Mouse (Mus musculus): ENCODE measurements around the gene Gpa33. TPM values are rescaled to one million over a fixed set of nuclear protein-coding genes. Genes with fewer than 3 reads are reported as not detected.

Gpa33 gene
- polyA plus RNA-seq, 1 experiment from 2014 or later = 34.3 TPM

DNA sequence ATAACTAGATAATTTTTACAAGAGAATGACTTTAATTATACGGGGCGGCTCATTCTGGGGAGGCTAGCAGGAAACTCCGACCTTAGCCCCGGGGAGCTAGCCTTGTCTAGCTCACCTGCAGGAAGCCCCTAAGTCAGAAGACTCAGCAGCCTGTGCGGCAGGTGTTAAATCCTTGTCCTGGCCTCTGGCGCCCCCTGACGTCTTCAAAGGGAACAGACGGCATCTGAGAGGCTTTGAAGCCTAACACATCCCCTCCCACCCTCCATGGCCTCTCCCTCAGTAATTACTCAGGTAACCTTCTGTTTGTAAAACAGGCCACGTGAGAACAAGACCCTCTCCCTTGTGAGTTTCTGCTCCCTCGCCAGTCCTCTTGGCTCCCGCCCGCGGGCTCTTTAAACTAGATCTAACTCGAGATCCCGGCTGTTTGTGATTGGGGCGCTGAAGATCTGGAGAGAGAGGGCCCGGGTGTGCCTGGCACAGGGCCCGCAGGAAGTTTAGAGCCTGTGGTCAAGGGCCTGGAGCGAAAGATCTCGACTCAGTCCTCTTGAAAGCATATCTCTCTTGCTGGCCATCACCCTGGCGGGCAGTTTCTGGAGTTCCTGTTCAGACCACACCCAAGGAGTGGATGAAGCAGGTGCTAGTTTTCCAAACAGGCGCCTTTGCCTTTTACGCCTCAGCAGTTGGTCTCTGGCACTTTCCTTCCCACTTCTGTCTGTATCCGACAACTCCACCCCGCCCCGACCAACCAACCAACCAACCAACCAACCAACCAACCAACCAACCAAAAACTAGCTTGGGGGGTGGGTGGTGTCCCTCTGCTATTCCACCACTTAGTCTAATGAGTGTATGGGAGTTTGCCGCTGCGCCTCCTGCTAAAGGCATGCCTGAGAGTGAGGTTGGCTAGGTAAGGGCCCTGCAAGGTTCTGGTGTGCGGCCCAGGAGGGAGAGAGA is 24.4 kb downstream of the Gpa33 start:
- Histone ChIP-seq H3K4me1 (replicated peaks; ENCODE audit: control insufficient read depth, insufficient read depth) (peaks cover 4% of the 10 kb centered on the region; the same call in 1 of the 2 replicates), H3K9me3 (ENCODE audit: control insufficient read depth, low read length) (no peaks in the 10 kb centered on the region), H3K9ac (ENCODE audit: low read length) (peak overlapping the region; percentile 23; the same call in 1 of the 2 replicates), H3K27me3 (ENCODE audit: control insufficient read depth, insufficient read depth, low read length) (no peaks in the 10 kb centered on the region), H3K4me3 (ENCODE audit: low read depth, low read length) (no peak overlapping the region), H3K36me3 (ENCODE audit: control insufficient read depth, insufficient read depth, low read length) (no peaks in the 10 kb centered on the region), H3K27ac (replicated peaks) (no peak overlapping the region), H3K4me2 (replicated peaks; ENCODE audit: low read depth) (peak overlapping the region; percentile 44)
- no peak for TF ChIP-seq EP300 (optimal IDR thresholded peaks at IDR 0.05)
- TF ChIP-seq CTCF (IDR thresholded peaks at IDR 0.05; ENCODE audit: low read depth) = peak; percentile 94
- DNase-seq (ENCODE audit: low spot score) (peak; percentile 84), ATAC-seq (ENCODE audit: low FRiP score, low TSS enrichment) (peak; percentile 61)
- 6% methylated on average over 29 of the region's 29 CpGs for WGBS

DNA sequence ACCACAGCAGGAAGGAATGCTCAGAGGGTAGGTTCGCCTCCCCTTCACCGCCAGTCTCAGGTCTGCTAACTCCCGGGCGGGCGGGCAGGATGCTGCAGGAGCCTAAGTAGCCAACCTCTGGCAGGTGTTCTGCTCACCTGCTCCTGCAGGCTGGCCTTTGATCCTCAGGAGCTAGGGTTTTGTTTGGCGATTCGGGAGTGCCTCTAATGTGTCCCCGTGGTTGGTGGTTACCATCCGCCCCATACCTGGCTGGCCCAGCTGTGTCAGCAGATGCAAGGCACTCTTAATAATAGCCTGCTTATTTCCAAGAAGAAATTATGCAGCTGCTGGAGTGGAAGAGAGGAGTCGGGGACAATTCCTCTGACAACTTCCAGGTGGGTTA is 25.1 kb downstream of the Gpa33 start:
- Histone ChIP-seq H3K4me3 (ENCODE audit: low read depth, low read length) (no peak overlapping the region), H3K36me3 (ENCODE audit: control insufficient read depth, insufficient read depth, low read length) (no peaks in the 10 kb centered on the region), H3K4me2 (replicated peaks; ENCODE audit: low read depth) (no peak overlapping the region), H3K4me1 (replicated peaks; ENCODE audit: control insufficient read depth, insufficient read depth) (peaks cover 4% of the 10 kb centered on the region; the same call in 1 of the 2 replicates), H3K9ac (ENCODE audit: low read length) (no peak overlapping the region), H3K27me3 (ENCODE audit: control insufficient read depth, insufficient read depth, low read length) (no peaks in the 10 kb centered on the region), H3K9me3 (ENCODE audit: control insufficient read depth, low read length) (no peaks in the 10 kb centered on the region), H3K27ac (replicated peaks) (no peak overlapping the region)
- ATAC-seq (ENCODE audit: low FRiP score, low TSS enrichment) = peak; percentile 60
- TF ChIP-seq EP300 (optimal IDR thresholded peaks at IDR 0.05) = no peak
- no peak for TF ChIP-seq CTCF (IDR thresholded peaks at IDR 0.05; ENCODE audit: low read depth)
- peak; percentile 43 for DNase-seq (ENCODE audit: low spot score)
- 25% methylated on average over 10 of the region's 10 CpGs for WGBS

DNA sequence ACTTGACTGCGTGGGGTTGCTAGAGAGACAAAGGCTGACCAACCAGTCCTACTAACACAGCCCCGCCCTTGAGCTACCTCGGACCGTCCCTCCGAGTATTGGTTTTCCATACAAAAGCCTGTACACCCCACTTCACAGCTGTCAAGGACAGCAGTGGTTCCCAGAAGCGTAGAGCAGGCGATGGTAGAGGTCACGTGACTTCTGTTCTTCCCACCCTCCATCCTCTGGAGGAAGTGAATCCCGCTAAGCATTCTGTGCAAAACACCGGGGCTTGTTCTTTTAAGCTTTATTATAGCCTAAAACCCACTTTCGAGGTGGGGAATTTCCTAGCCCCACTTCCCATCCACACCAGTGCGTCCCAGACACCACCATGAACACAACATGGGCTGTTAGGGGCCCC is 27.7 kb downstream of the Gpa33 start:
- H3K4me2 ChIP-seq (replicated peaks; ENCODE audit: low read depth) = no peak overlapping the region
- DNase-seq (ENCODE audit: low spot score) = no peak
- no peak for TF ChIP-seq EP300 (optimal IDR thresholded peaks at IDR 0.05)
- no peak for TF ChIP-seq CTCF (IDR thresholded peaks at IDR 0.05; ENCODE audit: low read depth)
- no peaks in the 10 kb centered on the region for H3K9me3 ChIP-seq (ENCODE audit: control insufficient read depth, low read length)
- H3K4me1 ChIP-seq (replicated peaks; ENCODE audit: control insufficient read depth, insufficient read depth) = peaks cover 4% of the 10 kb centered on the region; the same call in 1 of the 2 replicates
- WGBS = 64% methylated on average over 12 of the region's 12 CpGs
- no peak overlapping the region for H3K27ac ChIP-seq (replicated peaks)
- no peaks in the 10 kb centered on the region for H3K27me3 ChIP-seq (ENCODE audit: control insufficient read depth, insufficient read depth, low read length)
- no peak for ATAC-seq (ENCODE audit: low FRiP score, low TSS enrichment)
- no peaks in the 10 kb centered on the region for H3K36me3 ChIP-seq (ENCODE audit: control insufficient read depth, insufficient read depth, low read length)
- no peak overlapping the region for H3K4me3 ChIP-seq (ENCODE audit: low read depth, low read length)
- H3K9ac ChIP-seq (ENCODE audit: low read length) = no peak overlapping the region

GRCm38 (mm10) chr1:166158664-166159063 is 28.6 kb downstream of the Gpa33 start:
- Histone ChIP-seq H3K9me3 (ENCODE audit: control insufficient read depth, low read length) (no peaks in the 10 kb centered on the region), H3K36me3 (ENCODE audit: control insufficient read depth, insufficient read depth, low read length) (no peaks in the 10 kb centered on the region), H3K4me1 (replicated peaks; ENCODE audit: control insufficient read depth, insufficient read depth) (peaks cover 4% of the 10 kb centered on the region; the same call in 1 of the 2 replicates), H3K27me3 (ENCODE audit: control insufficient read depth, insufficient read depth, low read length) (no peaks in the 10 kb centered on the region), H3K4me3 (ENCODE audit: low read depth, low read length) (no peak overlapping the region), H3K27ac (replicated peaks) (no peak overlapping the region), H3K4me2 (replicated peaks; ENCODE audit: low read depth) (no peak overlapping the region), H3K9ac (ENCODE audit: low read length) (no peak overlapping the region)
- WGBS = 61% methylated on average over 9 of the region's 9 CpGs
- DNase-seq (ENCODE audit: low spot score) = no peak
- TF ChIP-seq CTCF (IDR thresholded peaks at IDR 0.05; ENCODE audit: low read depth) (peak; percentile 27; the same call in 1 of the 2 replicates), EP300 (optimal IDR thresholded peaks at IDR 0.05) (no peak)
- ATAC-seq (ENCODE audit: low FRiP score, low TSS enrichment) = no peak

- Histone ChIP-seq H3K9me3 (ENCODE audit: control insufficient read depth, low read length) (no peaks in the 10 kb centered on the region), H3K4me3 (ENCODE audit: low read depth, low read length) (no peak overlapping the region), H3K4me1 (replicated peaks; ENCODE audit: control insufficient read depth, insufficient read depth) (no peaks in the 10 kb centered on the region), H3K9ac (ENCODE audit: low read length) (no peak overlapping the region), H3K36me3 (ENCODE audit: control insufficient read depth, insufficient read depth, low read length) (no peaks in the 10 kb centered on the region), H3K4me2 (replicated peaks; ENCODE audit: low read depth) (no peak overlapping the region; the same call in 1 of the 2 replicates), H3K27me3 (ENCODE audit: control insufficient read depth, insufficient read depth, low read length) (no peaks in the 10 kb centered on the region), H3K27ac (replicated peaks) (no peak overlapping the region)
- no peak for TF ChIP-seq CTCF (IDR thresholded peaks at IDR 0.05; ENCODE audit: low read depth)
- TF ChIP-seq EP300 (optimal IDR thresholded peaks at IDR 0.05) = no peak
- ATAC-seq (ENCODE audit: low FRiP score, low TSS enrichment) = 0 out of 2 replicates have a peak, but pooled peaks have one; percentile 6
- 57% methylated on average over 5 of the region's 5 CpGs for WGBS
- no peak for DNase-seq (ENCODE audit: low spot score)
Measured at GRCm38 (mm10) chr1:166160111-166160510, 30.1 kb downstream of the Gpa33 start.
